Mouse (Mus musculus) adrenal gland, adult 2 months (tissue): ENCODE results near the gene Zbtb17. TPM values are rescaled to one million over a fixed set of nuclear protein-coding genes. Genes with fewer than 3 reads are reported as not detected.

Experiments
- DNase-seq: peaks from one replicate; pipeline ENCODE4 v3.0.0; 2021
- polyA plus RNA-seq: library from polyadenylated mRNA; depleted of rRNA; stranded (reverse); fragments of >200 nt; gene quantifications from 2 replicates; pipeline ENCODE4 v1.2.3, GENCODE M21; 2012
- total RNA-seq, 2 experiments: library from RNA; stranded (reverse); gene quantifications; 2 replicates each; pipeline ENCODE4 v1.2.3; 2021

The Zbtb17 gene
- total and polyA plus RNA-seq, 3 experiments: 15.8 to 26.5 (median 18.7) TPM

DNA sequence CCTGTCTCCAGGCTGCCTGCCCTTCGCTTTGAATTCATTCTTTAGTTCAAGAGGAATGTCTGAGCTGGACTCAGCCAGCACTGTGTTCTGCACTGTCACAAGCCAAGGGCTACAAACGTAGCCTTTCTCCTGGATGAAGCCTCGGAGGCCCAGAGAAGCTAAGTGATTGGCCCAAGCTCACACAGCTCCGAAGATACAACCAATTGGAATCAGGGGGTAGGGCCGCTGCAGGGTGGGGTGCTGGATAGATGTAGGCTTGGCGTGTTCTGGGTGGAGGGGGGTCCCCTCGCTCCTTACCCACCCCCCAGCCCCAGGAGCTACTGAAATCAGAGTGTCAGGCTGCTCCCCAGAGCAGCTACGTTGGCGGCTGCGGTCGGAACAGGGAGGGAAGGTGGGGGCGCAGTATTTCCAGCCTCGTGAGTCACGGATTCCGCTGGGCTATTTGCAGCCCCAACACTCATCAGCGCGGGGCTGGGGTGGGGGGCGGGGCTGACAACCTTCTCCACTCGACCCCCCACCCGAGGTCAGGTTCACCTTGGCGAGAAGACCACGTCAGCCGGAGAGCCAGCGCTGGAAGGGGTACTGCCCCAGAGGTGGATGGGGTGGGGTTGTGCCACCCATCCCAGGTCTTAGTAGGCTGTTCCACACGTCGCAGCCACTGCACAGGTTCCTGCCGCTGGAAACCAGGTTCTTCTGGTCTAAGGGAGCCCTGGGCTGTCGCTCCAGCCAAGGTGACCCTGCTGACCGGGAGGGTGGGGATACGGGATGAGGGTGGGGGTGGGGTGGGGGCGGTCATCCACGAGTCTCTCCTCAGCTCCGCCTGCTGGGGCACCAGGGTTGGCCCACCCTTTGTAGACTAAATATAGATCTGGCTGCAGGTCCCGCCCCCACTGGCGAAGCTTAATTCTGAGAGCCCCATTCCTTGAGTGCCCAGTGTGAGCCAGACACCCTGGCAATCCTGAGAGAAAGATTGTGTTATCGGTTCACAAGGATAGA lies 18.7 kb upstream of the Zbtb17 start:
- peak; percentile 59 for DNase-seq

GRCm38 (mm10) chr4:141426796-141427745 lies 17.4 kb upstream of the Zbtb17 start:
- no peak for DNase-seq

GRCm38 (mm10) chr4:141427921-141428320 lies 16.5 kb upstream of the Zbtb17 start:
- no peak for DNase-seq

- no peak for DNase-seq
Observed at GRCm38 (mm10) chr4:141429381-141429780, 15.1 kb upstream of the Zbtb17 start.

DNA sequence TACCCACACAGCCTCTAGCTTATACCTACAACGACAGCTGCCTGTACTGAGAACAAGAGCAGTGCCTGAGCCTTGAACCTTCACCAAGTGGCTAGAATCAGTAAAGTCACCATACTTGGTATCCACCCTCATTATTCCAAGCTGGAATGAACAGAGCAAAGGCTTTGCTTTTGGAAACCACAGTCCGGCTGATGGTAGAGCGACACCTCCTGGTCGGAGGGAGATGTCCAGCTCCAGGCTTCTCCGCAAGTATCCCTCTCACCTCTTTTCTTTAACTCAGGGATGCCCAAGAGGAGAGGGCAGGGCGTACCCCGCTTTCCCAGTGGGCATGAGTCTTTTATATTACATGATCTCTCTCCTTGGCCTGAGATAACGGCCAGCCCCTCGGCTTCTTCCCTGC lies 14.6 kb upstream of the Zbtb17 start:
- peak; percentile 44 for DNase-seq

DNA sequence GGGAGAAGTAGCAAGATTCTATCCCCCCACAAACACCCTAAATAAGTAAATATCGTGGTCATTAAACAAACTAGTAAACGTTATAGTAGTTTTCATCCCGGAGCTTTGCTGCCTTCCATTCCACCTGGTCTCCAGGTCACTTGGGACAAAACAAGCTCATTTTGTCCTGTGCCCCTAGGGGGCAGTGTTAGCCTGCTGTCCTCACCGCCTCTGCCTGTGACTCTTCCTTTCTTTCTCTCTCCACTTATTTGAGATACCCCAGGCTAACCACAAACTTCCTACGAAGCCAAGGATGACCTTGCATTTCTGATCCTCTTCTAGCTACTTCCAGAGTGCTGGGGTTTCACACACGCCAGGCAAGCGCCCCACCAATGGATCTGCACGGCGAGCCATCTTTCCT lies 13.5 kb upstream of the Zbtb17 start:
- DNase-seq: peak; percentile 79

GRCm38 (mm10) chr4:141432666-141433065 lies 11.8 kb upstream of the Zbtb17 start:
- DNase-seq: peak; percentile 48

DNA sequence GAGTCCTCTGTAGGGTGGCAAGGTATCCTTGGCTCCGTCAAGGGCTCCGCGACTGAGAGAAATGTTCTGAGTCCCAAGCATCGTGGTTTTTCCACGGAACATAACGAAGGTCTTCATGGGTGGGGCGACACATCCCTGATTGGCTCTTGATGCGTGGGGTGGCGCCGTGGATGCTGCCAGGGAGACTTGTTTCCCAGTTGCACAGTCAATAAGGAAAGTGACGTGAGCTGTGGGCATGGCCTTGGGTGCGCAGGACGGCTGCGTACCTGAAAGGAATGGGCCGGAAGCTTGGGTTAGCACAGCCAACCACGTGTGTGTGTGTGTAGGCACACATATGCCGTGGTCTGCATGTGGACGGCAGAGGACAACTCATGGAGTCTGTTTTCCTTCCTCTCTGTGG lies 11.3 kb upstream of the Zbtb17 start:
- no peak for DNase-seq

DNA sequence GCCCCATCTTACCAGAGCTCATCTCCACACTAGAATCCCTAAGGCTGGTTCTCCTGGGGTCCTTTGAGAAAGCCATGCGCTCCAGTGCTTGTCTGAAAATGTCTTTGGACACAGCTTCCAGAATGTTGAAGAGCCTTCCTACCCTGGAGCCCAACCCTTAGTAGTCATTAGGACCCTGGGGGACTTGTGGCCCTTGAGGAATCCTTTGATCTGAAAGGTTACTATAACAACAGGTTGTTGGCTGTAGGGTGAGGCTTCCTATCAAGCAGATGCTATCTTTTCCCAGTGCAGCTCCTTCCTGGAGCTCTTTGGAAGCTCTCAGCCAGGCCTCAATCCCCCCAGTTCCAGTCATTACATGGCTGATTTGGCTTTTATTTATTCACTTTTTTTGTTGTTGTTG lies 8.5 kb upstream of the Zbtb17 start, which contains the start of gene Srarp:
TSS of gene Srarp (minus strand) at position 132 of the 400 bp plus-strand sequence.
- no peak for DNase-seq

- no peak for DNase-seq
Observed at GRCm38 (mm10) chr4:141439083-141439803, 5.2 kb upstream of the Zbtb17 start.

- no peak for DNase-seq
Observed at GRCm38 (mm10) chr4:141440877-141441276, 3.6 kb upstream of the Zbtb17 start.

GRCm38 (mm10) chr4:141443641-141444429 lies 619 bp upstream of the Zbtb17 start:
- DNase-seq: no peak

GRCm38 (mm10) chr4:141445328-141445720 lies 870 bp downstream of the Zbtb17 start:
- DNase-seq: no peak

- DNase-seq: no peak
Observed at GRCm38 (mm10) chr4:141446211-141446610, 1.8 kb downstream of the Zbtb17 start.

- DNase-seq: no peak
Observed at GRCm38 (mm10) chr4:141451251-141451650, 6.8 kb downstream of the Zbtb17 start.

DNA sequence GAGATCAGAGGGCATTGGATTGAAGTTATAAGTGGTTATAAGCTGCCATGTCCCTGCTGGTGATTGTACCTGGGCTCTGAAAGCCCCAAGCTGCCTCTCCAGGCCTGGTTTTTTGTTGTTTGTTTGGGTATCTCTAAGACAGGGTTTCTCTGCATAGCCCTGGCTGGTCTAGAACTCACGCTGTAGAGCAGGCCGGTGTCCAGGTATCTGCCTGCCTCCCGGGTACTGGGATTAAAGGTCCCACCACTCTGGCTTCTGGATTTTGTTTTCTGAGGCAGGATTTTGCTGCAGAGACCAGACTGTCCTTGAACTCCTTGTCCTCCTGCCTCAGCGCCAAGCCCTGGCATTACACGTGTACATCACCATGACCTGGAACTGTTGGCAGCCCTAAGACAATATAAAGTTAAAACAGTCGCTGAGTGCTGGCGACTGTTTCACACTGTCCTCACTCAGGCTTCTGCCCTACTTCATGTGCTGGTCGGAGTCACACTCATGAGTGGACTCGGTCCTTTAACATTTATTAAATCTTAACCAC lies 7.5 kb downstream of the Zbtb17 start:
- peak; percentile 68 for DNase-seq

GRCm38 (mm10) chr4:141454581-141455350 lies 10.3 kb downstream of the Zbtb17 start:
- DNase-seq: peak; percentile 60

DNA sequence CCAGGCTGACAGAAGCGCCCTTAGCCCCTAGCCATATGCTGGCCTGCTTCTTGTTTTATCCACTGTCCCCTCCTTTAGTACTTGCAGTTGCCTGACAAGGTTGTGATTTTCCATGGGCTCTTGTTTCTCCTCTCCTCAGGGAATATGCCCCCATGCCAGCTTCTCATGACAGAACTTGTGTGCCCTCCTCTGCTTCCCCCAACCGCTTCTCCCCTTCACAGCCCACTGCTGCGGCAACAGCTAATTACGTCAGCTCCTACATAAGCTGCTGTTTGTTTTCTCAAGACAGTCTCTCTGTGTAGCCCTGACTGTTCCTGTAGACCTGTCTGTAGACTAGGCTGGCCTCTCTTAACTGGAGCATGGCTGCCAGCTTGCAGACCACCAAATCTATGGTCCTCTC lies 11.1 kb downstream of the Zbtb17 start:
- DNase-seq: no peak

DNA sequence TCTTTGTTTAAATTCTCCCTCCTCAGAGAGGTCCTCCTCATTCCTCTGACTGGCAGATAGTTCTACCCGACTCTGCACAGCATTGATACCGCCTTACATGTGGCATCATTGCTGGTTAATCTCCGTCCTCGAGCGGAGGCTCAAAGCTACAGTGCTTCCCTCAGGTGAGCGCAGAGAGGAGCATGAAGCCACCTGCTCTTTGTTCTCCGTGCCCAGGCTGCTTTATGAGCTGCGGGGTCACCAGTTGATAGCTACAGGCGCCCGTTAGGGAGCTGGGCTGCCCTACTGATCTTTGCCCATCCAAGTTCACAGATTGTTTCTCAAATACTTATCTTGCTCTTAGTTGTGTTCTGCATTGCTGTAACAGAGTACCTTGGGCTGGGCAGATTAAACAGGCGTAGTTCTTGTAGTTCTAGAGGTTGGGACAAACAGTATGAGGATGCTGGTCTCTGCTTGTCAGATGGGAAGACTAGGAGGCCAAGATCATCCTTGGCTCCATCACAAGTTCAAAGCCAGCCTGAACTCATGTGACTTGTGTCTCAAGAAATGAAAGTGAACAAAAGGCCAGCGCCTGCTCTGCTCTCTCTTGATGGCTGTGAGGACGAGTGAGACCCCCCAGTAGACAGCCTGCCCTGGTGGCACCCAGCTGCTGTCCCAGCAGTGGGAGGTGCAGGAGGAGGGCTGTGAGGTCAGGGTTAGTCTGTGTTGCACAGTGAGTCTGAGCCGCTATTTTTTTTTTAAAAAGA lies 11.9 kb downstream of the Zbtb17 start:
- no peak for DNase-seq
